Mouse (Mus musculus) G1E (cell line): ENCODE measurements around the gene Scd1.

Source experiments
- CTCF ChIP-seq: IDR thresholded peaks from 2 replicates; pipeline ENCODE4 v1.5.1; 2012; ENCODE audit warnings: low read depth, low read length, inconsistent platforms, mixed read lengths
- GATA1 ChIP-seq: IDR thresholded peaks from 2 replicates; pipeline ENCODE4 v1.6.1; 2012; ENCODE audit warnings: borderline replicate concordance, low read length, inconsistent platforms, mixed read lengths
- POLR2AphosphoS5 ChIP-seq: IDR thresholded peaks from 2 replicates; pipeline ENCODE4 v1.6.1; 2012; ENCODE audit warnings: low read depth, low read length, inconsistent platforms; ENCODE audit not compliant: insufficient replicate concordance

DNA sequence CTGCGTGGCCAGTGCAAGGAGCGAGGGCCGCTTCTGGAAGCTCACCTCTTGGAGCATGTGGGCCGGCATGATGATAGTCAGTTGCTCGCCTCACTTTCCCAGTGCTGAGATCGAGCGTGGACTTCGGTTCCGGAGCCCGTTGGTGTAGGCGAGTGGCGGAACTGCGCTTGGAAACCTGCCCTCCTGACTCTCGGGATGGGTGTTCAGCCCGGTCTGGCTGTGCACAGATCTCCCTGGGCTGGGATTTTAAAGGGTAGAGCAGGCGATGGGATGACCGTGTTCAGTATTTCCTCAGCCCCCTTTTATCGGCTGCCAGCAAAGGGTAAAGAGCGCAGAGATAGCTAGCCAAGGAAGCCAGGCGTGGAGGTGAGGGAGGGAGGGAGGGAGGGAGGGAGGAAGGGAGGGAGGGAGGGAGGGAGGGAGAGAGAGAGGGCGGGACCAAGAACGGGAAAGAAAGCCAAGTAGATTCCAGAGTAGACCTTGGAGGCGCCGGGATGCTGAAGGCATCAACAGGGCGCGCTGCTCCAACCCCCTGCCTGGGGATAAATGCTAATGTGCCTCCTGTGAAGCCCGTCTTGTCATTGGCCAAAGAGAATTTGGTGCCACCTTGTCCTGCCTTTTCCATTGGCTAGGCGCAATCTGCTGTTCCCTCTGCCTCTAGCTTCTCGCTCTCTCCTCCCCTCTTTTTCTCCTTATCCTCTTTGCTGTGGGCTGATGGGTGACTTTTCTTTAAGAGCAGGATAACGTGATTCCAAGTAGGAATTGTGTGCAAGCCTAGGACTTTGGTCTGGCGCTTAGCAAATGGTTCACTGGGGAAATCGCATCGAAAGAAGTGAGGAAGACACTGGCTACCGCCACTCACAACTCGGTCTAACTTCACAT is at the start of gene Scd1:
- TF ChIP-seq CTCF (no peak), GATA1 (no peak), POLR2AphosphoS5 (no peak)
